Mouse (Mus musculus): ENCODE measurements around the gene Prkrip1. TPM values are rescaled to one million over a fixed set of nuclear protein-coding genes. Genes with fewer than 3 reads are reported as not detected.
"Not testable (repeated sequence)": the region's sequence is repeated elsewhere in the genome, so short reads cannot be mapped to it uniquely, and the experiment has no call there.

Gene Prkrip1
- polyA plus RNA-seq, 1 experiment from 2014 or later, result 73.5 TPM

GRCm38 (mm10) chr5:136170512-136171362, 28.0 kb downstream of the Prkrip1 start, which contains the start of gene Orai2:
Gene Orai2, minus strand, starts transcription at chr5:136170713.
- Histone ChIP-seq H3K4me1 (ENCODE audit: control insufficient read depth, insufficient read depth, low read length) (peaks cover 21% of the 10 kb centered on the region), H3K4me2 (ENCODE audit: low read length) (peak within 1 kb of the TSS; percentile 92), H3K9ac (ENCODE audit: low read depth, low read length) (peak within 1 kb of the TSS; percentile 80), H3K27ac (ENCODE audit: low read length) (peak within 1 kb of the TSS; percentile 77), H3K9me3 (replicated peaks; ENCODE audit: control insufficient read depth, low read length, poor library complexity, severe bottlenecking) (no peaks in the 10 kb centered on the region), H3K36me3 (ENCODE audit: control insufficient read depth, insufficient read depth, low read length) (peaks cover 3% of the 10 kb centered on the region; the same call in 1 of the 2 replicates), H3K27me3 (ENCODE audit: control insufficient read depth, insufficient read depth, low read depth, low read length) (no peaks in the 10 kb centered on the region), H3K4me3 (ENCODE audit: low read depth, low read length) (peak within 1 kb of the TSS; percentile 58)
- 3% methylated on average over 49 of the region's 49 CpGs for WGBS
- ATAC-seq, result peak; percentile 88

GRCm38 (mm10) chr5:136169626-136170511, 28.9 kb downstream of the Prkrip1 start:
- Histone ChIP-seq H3K4me2 (ENCODE audit: low read length) (peak overlapping the region; percentile 92), H3K4me3 (ENCODE audit: low read depth, low read length) (peak overlapping the region; percentile 58), H3K9me3 (replicated peaks; ENCODE audit: control insufficient read depth, low read length, poor library complexity, severe bottlenecking) (no peaks in the 10 kb centered on the region), H3K27ac (ENCODE audit: low read length) (peak overlapping the region; percentile 77), H3K27me3 (ENCODE audit: control insufficient read depth, insufficient read depth, low read depth, low read length) (no peaks in the 10 kb centered on the region), H3K36me3 (ENCODE audit: control insufficient read depth, insufficient read depth, low read length) (peaks cover 3% of the 10 kb centered on the region; the same call in 1 of the 2 replicates), H3K4me1 (ENCODE audit: control insufficient read depth, insufficient read depth, low read length) (peaks cover 21% of the 10 kb centered on the region), H3K9ac (ENCODE audit: low read depth, low read length) (peak overlapping the region; percentile 80)
- ATAC-seq, result no peak; the same call in 1 of the 2 replicates
- 9% methylated on average over 14 of the region's 15 CpGs for WGBS

DNA sequence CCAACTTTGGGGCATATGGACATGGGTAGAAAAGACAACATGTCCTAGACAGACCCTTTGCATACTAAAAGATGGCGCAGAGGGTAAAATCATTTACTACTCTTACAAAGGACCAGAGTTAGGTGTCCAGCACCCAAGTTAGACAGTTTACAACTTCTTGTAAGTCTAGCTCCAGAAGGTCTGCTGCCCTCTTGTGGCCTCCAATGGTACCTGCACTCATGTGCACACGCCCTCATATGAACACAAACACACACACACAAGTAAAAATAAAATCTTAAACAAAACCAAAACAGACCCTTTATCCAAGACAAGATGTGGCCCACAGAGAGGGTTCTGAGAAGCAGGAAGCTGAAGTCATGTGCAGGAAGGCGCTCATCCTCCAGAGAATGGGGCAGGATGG, 30.7 kb downstream of the Prkrip1 start:
- 92% methylated on average over 3 of the region's 3 CpGs for WGBS
- H3K27ac ChIP-seq (ENCODE audit: low read length), result no peak overlapping the region
- peaks cover 3% of the 10 kb centered on the region; the same call in 1 of the 2 replicates for H3K36me3 ChIP-seq (ENCODE audit: control insufficient read depth, insufficient read depth, low read length)
- H3K4me3 ChIP-seq (ENCODE audit: low read depth, low read length), result no peak overlapping the region
- no peaks in the 10 kb centered on the region for H3K9me3 ChIP-seq (replicated peaks; ENCODE audit: control insufficient read depth, low read length, poor library complexity, severe bottlenecking)
- ATAC-seq, result no peak
- H3K9ac ChIP-seq (ENCODE audit: low read depth, low read length), result no peak overlapping the region
- no peak overlapping the region for H3K4me2 ChIP-seq (ENCODE audit: low read length)
- H3K27me3 ChIP-seq (ENCODE audit: control insufficient read depth, insufficient read depth, low read depth, low read length), result no peaks in the 10 kb centered on the region
- H3K4me1 ChIP-seq (ENCODE audit: control insufficient read depth, insufficient read depth, low read length), result peaks cover 14% of the 10 kb centered on the region

- no peak for ATAC-seq
- no peak overlapping the region for H3K27ac ChIP-seq (ENCODE audit: low read length)
- no peak overlapping the region for H3K9ac ChIP-seq (ENCODE audit: low read depth, low read length)
- H3K4me3 ChIP-seq (ENCODE audit: low read depth, low read length), result no peak overlapping the region
- H3K27me3 ChIP-seq (ENCODE audit: control insufficient read depth, insufficient read depth, low read depth, low read length), result no peaks in the 10 kb centered on the region
- H3K9me3 ChIP-seq (replicated peaks; ENCODE audit: control insufficient read depth, low read length, poor library complexity, severe bottlenecking), result no peaks in the 10 kb centered on the region
- H3K36me3 ChIP-seq (ENCODE audit: control insufficient read depth, insufficient read depth, low read length), result peaks cover 3% of the 10 kb centered on the region; the same call in 1 of the 2 replicates
- peaks cover 14% of the 10 kb centered on the region for H3K4me1 ChIP-seq (ENCODE audit: control insufficient read depth, insufficient read depth, low read length)
- 93% methylated on average over 4 of the region's 4 CpGs for WGBS
- H3K4me2 ChIP-seq (ENCODE audit: low read length), result no peak overlapping the region
Observed at GRCm38 (mm10) chr5:136167296-136167695, 31.5 kb downstream of the Prkrip1 start.

DNA sequence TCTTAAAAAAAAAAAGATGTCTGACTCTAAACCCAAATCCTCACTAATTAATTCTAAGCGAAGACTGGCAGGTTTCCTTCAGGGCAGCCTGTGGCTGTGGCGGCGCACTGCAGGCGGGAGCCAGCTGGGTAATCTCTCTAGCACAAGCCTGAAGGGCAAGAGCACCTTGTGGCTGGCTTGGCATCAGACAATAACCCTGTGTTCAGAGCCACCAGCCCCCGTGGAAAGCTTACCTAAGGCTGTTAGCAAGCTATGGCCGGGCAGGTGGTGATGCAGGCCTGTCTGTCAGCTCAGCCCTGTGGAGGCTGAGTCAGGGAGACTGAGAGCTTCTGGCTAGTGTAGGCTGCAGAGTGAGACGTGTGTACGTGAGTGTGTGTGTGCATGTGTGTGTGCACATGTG, 33.5 kb downstream of the Prkrip1 start:
- 60% methylated on average over 8 of the region's 8 CpGs for WGBS
- H3K27ac ChIP-seq (ENCODE audit: low read length), result peak overlapping the region; percentile 40

DNA sequence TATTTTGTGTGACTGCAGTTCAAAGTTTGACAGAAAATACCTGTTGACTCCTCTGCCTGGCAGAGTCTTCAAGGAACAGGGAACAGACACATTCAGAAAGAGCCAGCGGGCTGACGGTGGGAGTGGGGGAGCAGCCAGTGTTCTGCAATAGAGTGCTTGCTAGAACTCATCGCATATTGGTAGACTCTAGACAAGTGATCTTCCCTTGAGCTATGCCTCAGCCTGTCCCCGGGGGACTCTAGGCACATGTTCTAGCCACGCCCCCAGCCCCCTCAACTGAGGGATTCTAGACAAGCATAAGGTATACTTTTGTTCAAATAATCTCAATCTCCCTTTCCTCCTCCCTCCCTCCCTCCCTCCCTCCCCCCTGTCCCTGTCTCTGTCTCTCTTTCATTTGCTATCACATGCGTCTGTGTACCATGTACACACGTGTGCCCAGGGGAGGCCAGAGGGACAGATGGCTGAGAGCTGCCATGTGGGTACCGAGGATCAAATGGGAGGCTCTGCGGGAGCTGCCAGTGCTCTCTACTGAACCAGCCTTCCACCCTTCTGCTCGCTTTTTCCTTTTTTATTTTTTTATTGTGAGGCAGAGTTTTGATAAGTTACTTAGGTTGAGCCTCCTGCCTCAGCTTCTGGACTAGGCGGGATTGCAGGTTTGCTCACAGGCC, 34.8 kb downstream of the Prkrip1 start:
- H3K9ac ChIP-seq (ENCODE audit: low read depth, low read length), result no peak overlapping the region
- H3K36me3 ChIP-seq (ENCODE audit: control insufficient read depth, insufficient read depth, low read length), result peaks cover 9% of the 10 kb centered on the region
- no peak for ATAC-seq
- H3K4me3 ChIP-seq (ENCODE audit: low read depth, low read length), result no peak overlapping the region
- no peaks in the 10 kb centered on the region for H3K9me3 ChIP-seq (replicated peaks; ENCODE audit: control insufficient read depth, low read length, poor library complexity, severe bottlenecking)
- H3K27me3 ChIP-seq (ENCODE audit: control insufficient read depth, insufficient read depth, low read depth, low read length), result no peaks in the 10 kb centered on the region
- no peak overlapping the region; the same call in 1 of the 2 replicates for H3K27ac ChIP-seq (ENCODE audit: low read length)
- H3K4me1 ChIP-seq (ENCODE audit: control insufficient read depth, insufficient read depth, low read length), result no peaks in the 10 kb centered on the region
- 57% methylated on average over 11 of the region's 11 CpGs for WGBS
- H3K4me2 ChIP-seq (ENCODE audit: low read length), result no peak overlapping the region

More for the DNA sequence above, 33.5 kb downstream of the Prkrip1 start:
- Histone ChIP-seq H3K36me3 (ENCODE audit: control insufficient read depth, insufficient read depth, low read length) (peaks cover 8% of the 10 kb centered on the region), H3K9ac (ENCODE audit: low read depth, low read length) (no peak overlapping the region), H3K4me3 (ENCODE audit: low read depth, low read length) (no peak overlapping the region), H3K27me3 (ENCODE audit: control insufficient read depth, insufficient read depth, low read depth, low read length) (no peaks in the 10 kb centered on the region), H3K4me1 (ENCODE audit: control insufficient read depth, insufficient read depth, low read length) (peaks cover 5% of the 10 kb centered on the region), H3K4me2 (ENCODE audit: low read length) (no peak overlapping the region), H3K9me3 (replicated peaks; ENCODE audit: control insufficient read depth, low read length, poor library complexity, severe bottlenecking) (no peaks in the 10 kb centered on the region)
- no peak for ATAC-seq

- H3K4me2 ChIP-seq (ENCODE audit: low read length); H3K4me3 ChIP-seq (ENCODE audit: low read depth, low read length); H3K9me3 ChIP-seq (replicated peaks; ENCODE audit: control insufficient read depth, low read length, poor library complexity, severe bottlenecking); ATAC-seq; H3K27ac ChIP-seq (ENCODE audit: low read length); H3K9ac ChIP-seq (ENCODE audit: low read depth, low read length); H3K36me3 ChIP-seq (ENCODE audit: control insufficient read depth, insufficient read depth, low read length); H3K4me1 ChIP-seq (ENCODE audit: control insufficient read depth, insufficient read depth, low read length); H3K27me3 ChIP-seq (ENCODE audit: control insufficient read depth, insufficient read depth, low read depth, low read length): not testable (repeated sequence)
- 86% methylated on average over 10 of the region's 12 CpGs for WGBS
Observed at GRCm38 (mm10) chr5:136160084-136160483, 38.7 kb downstream of the Prkrip1 start.

- ATAC-seq, result no peak
- 90% methylated on average over 5 of the region's 5 CpGs for WGBS
- H3K27ac ChIP-seq (ENCODE audit: low read length), result no peak overlapping the region
Observed at GRCm38 (mm10) chr5:136155399-136155798, 43.4 kb downstream of the Prkrip1 start.

More at GRCm38 (mm10) chr5:136155399-136155798, 43.4 kb downstream of the Prkrip1 start:
- Histone ChIP-seq H3K27me3 (ENCODE audit: control insufficient read depth, insufficient read depth, low read depth, low read length) (no peaks in the 10 kb centered on the region), H3K9me3 (replicated peaks; ENCODE audit: control insufficient read depth, low read length, poor library complexity, severe bottlenecking) (no peaks in the 10 kb centered on the region), H3K4me3 (ENCODE audit: low read depth, low read length) (no peak overlapping the region), H3K9ac (ENCODE audit: low read depth, low read length) (no peak overlapping the region), H3K4me1 (ENCODE audit: control insufficient read depth, insufficient read depth, low read length) (no peaks in the 10 kb centered on the region), H3K4me2 (ENCODE audit: low read length) (no peak overlapping the region), H3K36me3 (ENCODE audit: control insufficient read depth, insufficient read depth, low read length) (peaks cover 6% of the 10 kb centered on the region)
